Mouse (Mus musculus): ENCODE results near the gene Dot1l. TPM values are rescaled to one million over a fixed set of nuclear protein-coding genes. Genes with fewer than 3 reads are reported as not detected.

The Dot1l gene
- polyA plus RNA-seq, 1 experiment, result 18.4 TPM

DNA sequence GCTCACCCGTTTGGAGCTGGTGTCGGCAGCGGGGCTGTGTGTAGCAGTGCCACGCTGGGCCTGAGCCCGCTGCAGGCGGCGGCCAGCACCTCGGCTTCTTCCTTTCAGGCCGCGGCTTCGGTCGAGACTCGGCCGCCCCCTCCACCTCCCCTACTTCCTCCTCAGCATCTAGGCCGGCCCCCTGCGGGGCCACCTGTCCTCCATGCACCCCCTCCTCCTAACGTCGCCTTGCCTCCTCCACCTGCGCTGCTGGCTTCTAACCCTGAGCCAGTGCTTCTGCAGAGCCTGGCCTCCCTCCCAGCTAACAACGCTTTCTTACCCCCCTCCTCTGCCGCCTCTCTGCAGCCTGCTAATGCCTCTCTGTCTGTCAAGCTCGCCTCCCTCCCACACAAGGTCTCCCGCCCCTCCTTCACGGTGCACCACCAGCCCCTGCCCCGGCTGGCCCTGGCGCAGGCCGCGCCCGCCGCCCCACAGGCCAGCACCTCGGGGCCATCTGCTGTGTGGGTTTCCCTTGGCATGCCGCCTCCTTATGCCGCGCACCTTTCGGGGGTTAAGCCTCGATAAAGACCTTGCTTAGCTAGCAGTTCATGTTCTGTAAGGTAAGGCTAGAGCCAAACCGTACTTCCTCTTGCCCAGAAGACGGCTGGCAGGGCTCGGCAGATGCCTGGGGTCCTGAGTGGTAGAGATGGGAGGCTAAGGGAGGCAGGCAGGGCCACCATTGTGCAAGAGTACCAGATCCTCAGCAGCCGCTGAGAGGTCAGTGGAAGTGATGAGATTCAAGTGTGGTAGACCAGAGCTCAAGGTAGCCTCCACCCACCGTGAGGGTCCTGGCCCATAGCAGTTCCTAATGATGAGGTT is 37.4 kb downstream of the Dot1l start:
- Histone ChIP-seq H3K27me3 (replicated peaks; ENCODE audit: control insufficient read depth, insufficient read depth, low read length) (no peaks in the 10 kb centered on the region), H3K4me1 (ENCODE audit: control insufficient read depth, insufficient read depth, low read length) (peaks cover 4% of the 10 kb centered on the region; the same call in 1 of the 2 replicates), H3K36me3 (ENCODE audit: control insufficient read depth, insufficient read depth, low read length) (no peaks in the 10 kb centered on the region), H3K4me3 (ENCODE audit: insufficient read depth, low read depth, low read length) (no peak overlapping the region), H3K27ac (ENCODE audit: insufficient read depth, low read depth, low read length) (no peak overlapping the region)
- WGBS, result 62% methylated on average over 41 of the region's 41 CpGs
- TF ChIP-seq POLR2A (IDR thresholded peaks at IDR 0.05; ENCODE audit: low read depth, low read length) (no peak), CTCF (conservative IDR thresholded peaks at IDR 0.05; ENCODE audit: insufficient read depth, insufficient read length, low read depth, low read length) (no peak)
- DNase-seq, result no peak

DNA sequence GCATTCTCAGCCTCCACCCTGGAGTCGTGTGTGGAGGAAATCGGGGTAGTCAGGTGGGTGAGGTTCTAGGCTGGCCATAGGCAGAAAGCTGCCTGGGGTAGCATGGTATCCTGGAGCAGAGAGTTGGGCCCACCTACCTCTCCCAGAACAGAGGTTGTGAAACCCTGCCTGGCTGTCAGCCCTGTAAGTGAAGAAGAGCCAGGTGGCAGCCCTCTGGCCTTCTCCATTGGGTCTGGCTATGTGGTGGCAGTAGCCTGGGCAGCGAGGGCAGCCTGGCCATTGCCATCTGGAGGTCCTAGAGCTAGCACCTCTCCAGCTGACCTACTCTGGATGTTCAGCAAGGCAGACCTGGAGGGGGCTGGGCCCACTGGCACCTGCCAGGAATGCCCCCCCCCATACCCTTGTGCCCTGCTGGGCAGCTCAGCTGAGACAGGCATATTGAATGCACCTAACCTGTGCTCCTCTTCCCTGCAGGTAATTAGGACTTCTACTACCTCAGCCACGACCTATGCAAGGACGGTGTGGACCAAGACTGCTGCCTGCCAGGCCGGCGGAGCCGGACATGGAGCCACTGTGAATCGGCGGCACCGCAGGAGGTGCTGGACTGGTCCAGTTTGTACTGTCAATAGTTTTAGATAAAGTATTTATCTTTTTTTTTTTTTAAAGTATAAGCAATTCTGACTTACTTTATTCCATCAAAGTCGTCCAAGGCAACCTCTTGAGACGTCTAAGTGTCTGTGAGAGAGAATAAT is 38.2 kb downstream of the Dot1l start:
- H3K27ac ChIP-seq (ENCODE audit: insufficient read depth, low read depth, low read length), result no peak overlapping the region
- no peaks in the 10 kb centered on the region for H3K27me3 ChIP-seq (replicated peaks; ENCODE audit: control insufficient read depth, insufficient read depth, low read length)
- WGBS, result 83% methylated on average over 13 of the region's 13 CpGs
- TF ChIP-seq POLR2A (IDR thresholded peaks at IDR 0.05; ENCODE audit: low read depth, low read length) (no peak), CTCF (conservative IDR thresholded peaks at IDR 0.05; ENCODE audit: insufficient read depth, insufficient read length, low read depth, low read length) (no peak)
- H3K4me3 ChIP-seq (ENCODE audit: insufficient read depth, low read depth, low read length), result no peak overlapping the region
- H3K4me1 ChIP-seq (ENCODE audit: control insufficient read depth, insufficient read depth, low read length), result peaks cover 4% of the 10 kb centered on the region; the same call in 1 of the 2 replicates
- H3K36me3 ChIP-seq (ENCODE audit: control insufficient read depth, insufficient read depth, low read length), result no peaks in the 10 kb centered on the region
- DNase-seq, result no peak

DNA sequence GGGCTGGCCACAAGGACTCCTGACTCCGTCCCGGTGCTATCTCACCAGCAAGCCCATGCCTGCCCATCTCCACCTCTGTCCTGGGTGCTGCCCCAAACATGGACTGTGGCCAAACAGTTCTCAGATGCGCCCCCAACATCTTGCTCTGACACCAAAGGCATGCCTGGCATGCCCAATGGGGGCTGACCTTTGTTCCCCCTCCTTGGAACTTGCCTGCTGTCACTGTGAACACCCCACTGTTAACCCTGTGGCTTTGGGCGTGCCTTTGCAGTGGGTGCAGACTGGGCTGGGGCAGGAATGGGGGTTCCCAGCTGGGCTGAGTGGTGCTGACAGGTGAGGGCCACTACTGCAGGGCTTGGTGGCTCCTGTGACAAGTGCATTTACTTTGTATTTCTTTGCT is 38.8 kb downstream of the Dot1l start:
- WGBS, result 55% methylated on average over 4 of the region's 4 CpGs
- no peaks in the 10 kb centered on the region for H3K36me3 ChIP-seq (ENCODE audit: control insufficient read depth, insufficient read depth, low read length)

DNA sequence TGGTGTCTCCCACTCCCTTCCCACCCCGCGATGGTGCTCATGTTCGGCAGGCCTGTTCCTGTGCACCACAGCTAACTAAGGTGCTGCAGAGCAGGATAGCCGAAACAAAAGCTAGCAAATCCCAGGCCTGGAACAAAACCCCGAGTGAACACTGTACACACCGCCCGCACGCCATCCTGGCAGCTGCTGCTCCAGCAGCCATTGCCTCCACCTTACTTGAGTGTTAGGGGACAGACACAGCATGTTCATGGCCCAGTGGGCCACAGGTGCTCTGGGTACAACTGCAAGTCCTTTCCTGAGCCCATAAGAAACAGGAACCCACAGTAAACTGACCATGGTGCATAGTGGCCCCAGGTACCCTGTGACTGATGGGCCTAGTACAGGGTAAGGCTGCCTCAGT is 39.7 kb downstream of the Dot1l start:
- no peaks in the 10 kb centered on the region for H3K27me3 ChIP-seq (replicated peaks; ENCODE audit: control insufficient read depth, insufficient read depth, low read length)
- H3K4me3 ChIP-seq (ENCODE audit: insufficient read depth, low read depth, low read length), result no peak overlapping the region
- 90% methylated on average over 8 of the region's 8 CpGs for WGBS
- H3K27ac ChIP-seq (ENCODE audit: insufficient read depth, low read depth, low read length), result no peak overlapping the region
- no peak for DNase-seq
- no peaks in the 10 kb centered on the region for H3K36me3 ChIP-seq (ENCODE audit: control insufficient read depth, insufficient read depth, low read length)
- no peak for TF ChIP-seq POLR2A (IDR thresholded peaks at IDR 0.05; ENCODE audit: low read depth, low read length)
- no peak for TF ChIP-seq CTCF (conservative IDR thresholded peaks at IDR 0.05; ENCODE audit: insufficient read depth, insufficient read length, low read depth, low read length)
- H3K4me1 ChIP-seq (ENCODE audit: control insufficient read depth, insufficient read depth, low read length), result peaks cover 10% of the 10 kb centered on the region; the same call in 1 of the 2 replicates

More for the DNA sequence above, 38.8 kb downstream of the Dot1l start:
- DNase-seq, result peak; percentile 34
- Histone ChIP-seq H3K4me1 (ENCODE audit: control insufficient read depth, insufficient read depth, low read length) (peaks cover 4% of the 10 kb centered on the region; the same call in 1 of the 2 replicates), H3K27me3 (replicated peaks; ENCODE audit: control insufficient read depth, insufficient read depth, low read length) (no peaks in the 10 kb centered on the region), H3K27ac (ENCODE audit: insufficient read depth, low read depth, low read length) (no peak overlapping the region), H3K4me3 (ENCODE audit: insufficient read depth, low read depth, low read length) (no peak overlapping the region)
- no peak for TF ChIP-seq CTCF (conservative IDR thresholded peaks at IDR 0.05; ENCODE audit: insufficient read depth, insufficient read length, low read depth, low read length)
- no peak for TF ChIP-seq POLR2A (IDR thresholded peaks at IDR 0.05; ENCODE audit: low read depth, low read length)

DNA sequence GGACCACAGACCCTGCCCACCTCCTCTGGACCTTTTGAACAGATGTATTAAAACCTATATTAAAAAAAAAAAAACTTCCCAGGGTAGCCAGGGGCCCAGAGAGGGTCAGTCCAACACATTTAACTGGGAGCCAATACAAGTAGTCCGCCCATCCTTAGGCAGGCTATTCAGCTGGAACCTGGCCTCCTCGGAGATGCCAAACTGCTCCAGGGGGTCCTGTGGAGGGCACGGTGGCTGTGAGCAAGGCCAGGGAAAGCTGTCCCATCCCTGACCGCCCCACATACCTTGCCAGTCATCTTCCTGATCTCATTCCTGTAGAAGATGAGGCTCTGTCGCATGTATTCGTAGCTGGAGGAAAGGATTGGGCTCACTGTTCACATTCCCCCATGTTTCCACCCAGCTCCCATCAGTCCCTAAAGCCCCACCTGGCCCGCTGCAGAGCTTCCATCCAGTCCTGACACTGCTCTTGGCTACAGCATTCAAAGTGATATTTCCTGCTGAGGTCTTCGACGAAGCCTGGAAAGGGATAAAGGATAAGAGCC is 41.4 kb downstream of the Dot1l start:
- H3K4me3 ChIP-seq (ENCODE audit: insufficient read depth, low read depth, low read length), result no peak overlapping the region
- TF ChIP-seq POLR2A (IDR thresholded peaks at IDR 0.05; ENCODE audit: low read depth, low read length) (no peak), CTCF (conservative IDR thresholded peaks at IDR 0.05; ENCODE audit: insufficient read depth, insufficient read length, low read depth, low read length) (no peak)
- WGBS, result 68% methylated on average over 9 of the region's 9 CpGs

DNA sequence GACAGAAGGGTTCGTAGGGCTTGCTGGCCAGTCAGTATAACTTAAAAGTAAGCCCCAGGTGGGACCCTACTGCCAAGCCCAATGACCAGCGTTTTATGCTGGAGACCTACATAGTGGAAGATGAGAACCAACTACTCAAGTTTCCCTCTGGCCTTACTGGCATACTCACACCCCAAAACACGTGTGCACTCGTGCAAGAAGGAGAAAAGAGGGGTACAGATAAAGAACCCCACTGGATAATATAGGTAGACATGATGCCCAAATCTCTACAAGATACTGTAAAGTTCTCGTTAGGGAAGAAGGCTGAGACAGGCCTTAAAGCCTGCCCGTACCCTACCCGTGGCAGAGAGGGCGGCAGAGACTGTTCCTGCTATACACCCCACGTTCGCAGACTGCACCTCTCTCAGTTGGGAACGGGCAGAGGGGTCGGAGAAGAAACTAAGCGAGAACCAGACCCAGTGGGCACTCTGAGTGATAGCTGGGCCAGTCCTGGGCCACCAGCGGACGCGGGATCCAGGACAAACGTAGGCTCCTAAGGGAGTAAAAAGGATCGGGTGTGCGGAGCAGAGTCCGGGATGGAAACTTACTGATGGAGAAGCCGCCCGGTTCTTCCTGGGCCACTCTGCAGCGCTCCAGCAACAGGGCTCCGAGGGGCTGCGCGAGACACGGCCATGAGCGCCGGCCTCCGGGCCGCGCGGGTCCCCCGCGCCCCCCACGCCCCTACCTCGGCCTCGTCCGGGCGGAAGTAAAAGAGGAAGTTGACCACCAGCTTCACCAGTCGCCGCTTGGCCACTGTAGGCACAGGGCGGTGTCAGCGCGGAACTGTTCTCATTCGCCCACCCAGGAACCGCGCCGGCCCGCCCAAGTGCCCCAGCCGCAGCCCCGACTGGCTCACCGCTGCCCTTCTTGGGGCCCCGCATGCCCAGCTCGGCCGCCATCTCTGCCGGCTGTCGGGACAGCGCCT is 42.5 kb downstream of the Dot1l start:
- no peaks in the 10 kb centered on the region for H3K36me3 ChIP-seq (ENCODE audit: control insufficient read depth, insufficient read depth, low read length)
- H3K4me1 ChIP-seq (ENCODE audit: control insufficient read depth, insufficient read depth, low read length), result peaks cover 10% of the 10 kb centered on the region; the same call in 1 of the 2 replicates
- TF ChIP-seq POLR2A (IDR thresholded peaks at IDR 0.05; ENCODE audit: low read depth, low read length) (no peak), CTCF (conservative IDR thresholded peaks at IDR 0.05; ENCODE audit: insufficient read depth, insufficient read length, low read depth, low read length) (no peak)
- no peak for DNase-seq
- WGBS, result 1% methylated on average over 59 of the region's 59 CpGs
- H3K27me3 ChIP-seq (replicated peaks; ENCODE audit: control insufficient read depth, insufficient read depth, low read length), result no peaks in the 10 kb centered on the region
- H3K4me3 ChIP-seq (ENCODE audit: insufficient read depth, low read depth, low read length), result peak overlapping the region; percentile 69
- H3K27ac ChIP-seq (ENCODE audit: insufficient read depth, low read depth, low read length), result peak overlapping the region; percentile 97

More for the DNA sequence above, 41.4 kb downstream of the Dot1l start:
- no peak for DNase-seq
- H3K27me3 ChIP-seq (replicated peaks; ENCODE audit: control insufficient read depth, insufficient read depth, low read length), result no peaks in the 10 kb centered on the region
- peaks cover 10% of the 10 kb centered on the region; the same call in 1 of the 2 replicates for H3K4me1 ChIP-seq (ENCODE audit: control insufficient read depth, insufficient read depth, low read length)
- no peak overlapping the region for H3K27ac ChIP-seq (ENCODE audit: insufficient read depth, low read depth, low read length)
- H3K36me3 ChIP-seq (ENCODE audit: control insufficient read depth, insufficient read depth, low read length), result no peaks in the 10 kb centered on the region

Data from kidney, adult 2 months (tissue).